ENCODE assay signal across 8 mouse cellular contexts in genomic region chr2:12923804-12924591, GRCm38 (mm10). TPM values are rescaled to one million over a fixed set of nuclear protein-coding genes. Genes with fewer than 3 reads are reported as not detected.
DNase-seq lines count a peak whose midpoint lies in the region; ATAC-seq lines count a peak whose summit lies in the region.

Gene Pter (plus strand): TSS chr2:12924041.

- ATAC-seq in inflammation-experienced regulatory T-cells, adult 6 months: peak; percentile 94
- ATAC-seq in megakaryocyte-erythroid progenitor cell, adult 5-6 weeks (replicated peaks; ENCODE audit: low FRiP score, low TSS enrichment, poor library complexity, severe bottlenecking): peak; percentile 99

- intact Hi-C loops in left cerebral cortex, postnatal 10 days (cut with DNase I): no loop called here

- DNase-seq in adrenal gland, adult 18-20 months (ENCODE audit: low spot score in 2 of 2): peak; percentile 77 to 79
- DNase-seq in embryo, embryonic 11 days: peak; percentile 96
- peak; percentile 89 for DNase-seq in gastrocnemius, postnatal 25 days
- DNase-seq in left cerebral cortex, postnatal 10 days (ENCODE audit: extremely low spot score in 1 of 2, low spot score in 2 of 2): peak; percentile 42 to 88
- DNase-seq in right cerebral cortex, postnatal 14 days: peak; percentile 38
- peak; percentile 84 for DNase-seq in urinary bladder, postnatal 25 days (ENCODE audit: low spot score)

RNA-seq across cellular contexts. Expression of gene Pter, which starts in this region (rescaled TPM):
- 10 to 100 TPM in 1 of 2 experiments, 1 to 10 TPM in 1; 6.0 to 12.5 TPM for total RNA-seq in adrenal gland, adult 18-20 months (2021)
- total RNA-seq in gastrocnemius, postnatal 25 days (2021): 10 to 100 TPM in 1 of 2 experiments, 1 to 10 TPM in 1; 8.8 to 10.1 TPM
- polyA plus RNA-seq in inflammation-experienced regulatory T-cells, adult 6 months (2017; shearing (Covaris generic)): 1 to 10 TPM; 3.9 to 7.3 (median 5.2) TPM
- total RNA-seq in left cerebral cortex, postnatal 10 days (2021): 1 to 10 TPM; 1.1 to 1.5 TPM
- total RNA-seq in megakaryocyte-erythroid progenitor cell, adult 5-6 weeks (2014; fragmentation: Nextera tagmentation): 9.5 and 13.7 TPM in 2 replicates
- 6.1 and 16.7 TPM in 2 replicates for total RNA-seq in megakaryocyte-erythroid progenitor cell, adult 5-6 weeks (2017)

Comparison
In these comparisons a context has a peak if more than half of its experiments do, and no peak if none do; other contexts are left out.
1. Peak in every context shown above with its lines: DNase-seq and ATAC-seq.
2. DNase-seq: peak in every context shown above with its lines; median percentile 96 in embryo, embryonic 11 days; 89 in gastrocnemius, postnatal 25 days; 84 in urinary bladder, postnatal 25 days; 78 in adrenal gland, adult 18-20 months; 65 in left cerebral cortex, postnatal 10 days; 38 in right cerebral cortex, postnatal 14 days.